Mouse (Mus musculus): ENCODE data around the gene Gm26727. TPM values are rescaled to one million over a fixed set of nuclear protein-coding genes. Genes with fewer than 3 reads are reported as not detected.
"Not testable (repeated sequence)": the region's sequence is repeated elsewhere in the genome, so short reads cannot be mapped to it uniquely, and the experiment has no call there.

The Gm26727 gene
- total and polyA plus RNA-seq, 2 experiments from 2014 or later = not detected

DNA sequence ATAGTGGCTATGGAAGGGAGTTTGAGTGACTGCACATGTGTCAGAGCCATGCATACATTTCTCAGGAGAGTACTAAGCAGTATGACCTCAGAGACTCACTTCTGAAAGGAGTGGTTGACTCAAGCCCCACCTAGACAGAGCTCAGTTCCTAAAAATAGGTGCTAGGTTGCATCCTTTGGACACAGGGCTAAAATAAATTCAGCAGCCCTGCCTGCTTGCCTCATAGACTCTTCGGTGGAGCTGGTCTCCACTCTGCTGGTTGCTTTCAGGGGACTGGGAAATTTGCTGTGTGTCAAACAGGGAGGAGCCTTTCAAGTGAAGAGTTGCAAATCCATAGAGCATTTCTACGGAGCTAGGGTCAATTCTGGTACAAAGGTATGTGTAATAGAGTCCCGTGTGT is 12.8 kb upstream of the Gm26727 start, which contains the start of gene Xirp2:
Gene Xirp2 (plus strand): TSS at position 223 of the 400 bp plus-strand sequence.
- Histone ChIP-seq H3K4me1 (ENCODE audit: insufficient read depth) (no peaks in the 10 kb centered on the region), H3K36me3 (ENCODE audit: insufficient read depth) (no peaks in the 10 kb centered on the region), H3K4me2 (ENCODE audit: low read depth) (no peak within 1 kb of the TSS), H3K9me3 (ENCODE audit: low read length) (no peaks in the 10 kb centered on the region), H3K9ac (no peak within 1 kb of the TSS), H3K27ac (ENCODE audit: low read depth, low read length) (no peak within 1 kb of the TSS), H3K27me3 (ENCODE audit: insufficient read depth, low read length) (no peaks in the 10 kb centered on the region), H3K4me3 (ENCODE audit: low read depth, low read length) (no peak within 1 kb of the TSS)
- no peak for TF ChIP-seq CTCF (IDR thresholded peaks at IDR 0.05; ENCODE audit: low read depth)
- DNase-seq (no peak), ATAC-seq (no peak)
- WGBS = 83% methylated on average over 3 of the region's 3 CpGs

DNA sequence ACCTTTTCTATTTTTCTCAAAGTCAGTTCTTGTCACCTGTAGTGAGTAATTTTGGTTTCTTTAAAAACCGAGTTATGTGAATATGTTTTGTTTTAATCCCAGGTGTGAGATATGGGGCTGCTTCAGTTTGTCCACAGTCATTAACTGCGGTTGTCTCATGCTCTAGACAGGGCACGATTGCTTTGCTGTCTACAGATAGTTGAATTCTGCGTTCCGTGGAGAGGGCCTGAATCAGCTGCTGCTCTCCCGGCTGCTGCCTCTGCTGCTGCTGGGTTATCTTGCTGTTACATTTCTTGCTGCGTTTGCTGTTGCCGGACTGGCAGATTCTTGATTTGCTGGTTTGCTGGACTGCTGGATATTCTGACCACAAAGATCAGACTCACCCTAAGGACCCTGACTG is 5.3 kb upstream of the Gm26727 start:
- no peak overlapping the region for H3K4me2 ChIP-seq (ENCODE audit: low read depth)
- no peaks in the 10 kb centered on the region for H3K4me1 ChIP-seq (ENCODE audit: insufficient read depth)
- DNase-seq (no peak), ATAC-seq (no peak)
- no peak for TF ChIP-seq CTCF (IDR thresholded peaks at IDR 0.05; ENCODE audit: low read depth)
- WGBS = 91% methylated on average over 8 of the region's 8 CpGs
- no peak overlapping the region for H3K9ac ChIP-seq
- no peak overlapping the region for H3K4me3 ChIP-seq (ENCODE audit: low read depth, low read length)
- no peaks in the 10 kb centered on the region for H3K9me3 ChIP-seq (ENCODE audit: low read length)
- H3K27me3 ChIP-seq (ENCODE audit: insufficient read depth, low read length) = no peaks in the 10 kb centered on the region
- no peak overlapping the region for H3K27ac ChIP-seq (ENCODE audit: low read depth, low read length)
- H3K36me3 ChIP-seq (ENCODE audit: insufficient read depth) = no peaks in the 10 kb centered on the region

DNA sequence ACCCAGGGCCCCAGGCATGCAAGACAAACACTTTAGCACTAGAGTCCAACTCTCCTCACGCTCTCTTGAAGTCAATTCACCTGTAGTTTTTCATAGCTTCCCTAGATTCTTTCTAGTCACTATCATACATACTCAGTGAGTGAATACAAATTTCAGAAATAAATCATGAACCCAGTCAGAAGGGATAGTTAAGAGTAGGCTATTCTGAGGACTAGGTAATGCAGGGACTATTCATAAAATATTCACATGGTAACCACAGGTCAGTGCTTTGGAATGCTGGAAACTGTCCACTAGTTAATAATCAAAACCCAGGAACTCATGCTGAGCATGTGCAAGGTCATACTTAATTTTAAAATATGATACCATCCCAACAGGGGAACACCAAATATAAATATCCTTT is 10.2 kb downstream of the Gm26727 start:
- Histone ChIP-seq H3K4me3 (ENCODE audit: low read depth, low read length) (no peak overlapping the region), H3K27me3 (ENCODE audit: insufficient read depth, low read length) (no peaks in the 10 kb centered on the region), H3K9ac (no peak overlapping the region), H3K4me1 (ENCODE audit: insufficient read depth) (no peaks in the 10 kb centered on the region), H3K36me3 (ENCODE audit: insufficient read depth) (no peaks in the 10 kb centered on the region), H3K9me3 (ENCODE audit: low read length) (no peaks in the 10 kb centered on the region), H3K4me2 (ENCODE audit: low read depth) (no peak overlapping the region), H3K27ac (ENCODE audit: low read depth, low read length) (no peak overlapping the region)
- TF ChIP-seq CTCF (IDR thresholded peaks at IDR 0.05; ENCODE audit: low read depth) = no peak
- DNase-seq = no peak
- ATAC-seq = no peak
- 92% methylated on average over 1 of the region's 1 CpGs for WGBS

DNA sequence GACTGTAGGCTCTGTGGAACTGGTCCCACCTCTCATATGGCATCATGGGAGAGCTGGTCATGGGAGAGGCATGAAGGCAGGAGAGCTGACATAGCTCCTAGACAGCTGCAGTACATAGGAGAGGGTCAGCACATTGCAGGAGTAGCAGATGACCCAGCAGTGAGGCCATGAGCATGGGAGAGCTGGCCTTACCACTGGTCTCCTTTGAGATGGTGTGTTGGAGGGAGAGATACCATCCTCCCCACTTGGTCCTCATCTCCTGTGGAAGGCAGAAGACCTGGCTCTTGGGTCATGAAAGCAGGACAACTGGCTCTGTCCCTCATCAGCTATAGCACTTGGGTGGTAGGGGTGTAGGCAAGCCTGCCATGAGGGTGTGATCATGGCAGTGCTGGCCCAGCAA is 12.1 kb downstream of the Gm26727 start:
- no peak overlapping the region for H3K4me2 ChIP-seq (ENCODE audit: low read depth)
- H3K27ac ChIP-seq (ENCODE audit: low read depth, low read length) = no peak overlapping the region
- no peaks in the 10 kb centered on the region for H3K9me3 ChIP-seq (ENCODE audit: low read length)
- H3K4me1 ChIP-seq (ENCODE audit: insufficient read depth) = no peaks in the 10 kb centered on the region
- TF ChIP-seq CTCF (IDR thresholded peaks at IDR 0.05; ENCODE audit: low read depth) = no peak
- no peaks in the 10 kb centered on the region for H3K27me3 ChIP-seq (ENCODE audit: insufficient read depth, low read length)
- no peak overlapping the region for H3K9ac ChIP-seq
- ATAC-seq = no peak
- no peak for DNase-seq
- no peaks in the 10 kb centered on the region for H3K36me3 ChIP-seq (ENCODE audit: insufficient read depth)
- H3K4me3 ChIP-seq (ENCODE audit: low read depth, low read length) = no peak overlapping the region

DNA sequence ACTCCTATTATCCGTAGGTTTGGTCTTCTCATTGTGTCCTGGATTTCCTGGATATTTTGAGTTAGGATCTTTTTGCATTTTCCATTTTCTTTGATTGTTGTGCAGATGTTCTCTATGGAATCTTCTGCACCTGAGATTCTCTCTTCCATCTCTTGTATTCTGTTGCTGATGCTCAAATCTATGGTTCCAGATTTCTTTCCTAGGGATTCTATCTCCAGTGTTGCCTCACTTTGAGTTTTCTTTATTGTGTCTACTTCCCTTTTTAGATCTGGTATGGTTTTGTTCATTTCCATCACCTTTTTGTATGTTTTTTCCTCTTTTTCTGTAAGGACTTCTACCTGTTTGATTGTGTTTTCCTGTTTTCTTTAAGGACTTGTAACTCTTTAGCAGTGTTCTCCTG is 19.6 kb downstream of the Gm26727 start, which contains the start of gene Gm21830:
Gene Gm21830 (plus strand): TSS at position 301 of the 400 bp plus-strand sequence.
- not testable (repeated sequence) for H3K9me3 ChIP-seq (ENCODE audit: low read length); ATAC-seq; DNase-seq; H3K36me3 ChIP-seq (ENCODE audit: insufficient read depth); H3K4me1 ChIP-seq (ENCODE audit: insufficient read depth); H3K4me3 ChIP-seq (ENCODE audit: low read depth, low read length); H3K27me3 ChIP-seq (ENCODE audit: insufficient read depth, low read length); H3K9ac ChIP-seq; H3K27ac ChIP-seq (ENCODE audit: low read depth, low read length); H3K4me2 ChIP-seq (ENCODE audit: low read depth)
- no CpG with 5 or more reads among the region's 1 CpGs for WGBS

Other genes with a start within 250 kb of the Gm26727 start
- not detected in 2 replicates for gene Gm21830, start 19.5 kb downstream of the Gm26727 start, total RNA-seq (2014; rRNA removed)
- not detected in 2 replicates for gene Gm21830, start 19.5 kb downstream of the Gm26727 start, polyA plus RNA-seq (2015; fragmentation: Nextera tagmentation; extraction: Ambion mirVana)
- 0.08 TPM in 1 of 2 replicates, not detected in the other for gene Xirp2, start 12.8 kb upstream of the Gm26727 start, total RNA-seq (2014; rRNA removed)
- not detected in 2 replicates for gene Xirp2, start 12.8 kb upstream of the Gm26727 start, polyA plus RNA-seq (2015; fragmentation: Nextera tagmentation; extraction: Ambion mirVana)
- gene B3galt1, start 132.7 kb upstream of the Gm26727 start, total RNA-seq (2014; rRNA removed) = 12.8 and 16.4 TPM in 2 replicates
- 40.2 and 55.2 TPM in 2 replicates for gene B3galt1, start 132.7 kb upstream of the Gm26727 start, polyA plus RNA-seq (2015; fragmentation: Nextera tagmentation; extraction: Ambion mirVana)